Mouse (Mus musculus) forebrain, embryonic 15.5 days (tissue): ENCODE measurements at regions not wholly inside any gene's neighbourhood (a gene's known extent, or its start where the extent isn't known, plus 50 kb on each side); places are given as distances from the start of the nearest gene placed in this dataset.
A peak's percentile ranks its signal among the peaks of the same experiment; 100 is the strongest.
"Not testable (repeated sequence)": the region's sequence is repeated elsewhere in the genome, so short reads cannot be mapped to it uniquely, and the experiment has no call there.

ENCODE experiments used
- ATAC-seq: fragments of 200-750 bp; cut with Nextera tagmentation; replicated peaks from 2 replicates; pipeline ENCODE4 v1.8.0; 2017; ENCODE audit warnings: mild to moderate bottlenecking, moderate TSS enrichment, moderate library complexity
- H3K27ac ChIP-seq: fragments of 300-500 bp; sonication (generic); replicated peaks from 2 replicates; pipeline ENCODE4 v1.5.1; 2015; ENCODE audit warnings: mild to moderate bottlenecking, inconsistent platforms
- H3K27me3 ChIP-seq: fragments of 300-500 bp; sonication (generic); 2 replicates; pipeline ENCODE4 v1.6.1; 2015; ENCODE audit warnings: inconsistent platforms
- H3K36me3 ChIP-seq: fragments of 300-500 bp; sonication (generic); 2 replicates; pipeline ENCODE4 v1.6.1; 2015; ENCODE audit warnings: mild to moderate bottlenecking, inconsistent platforms
- H3K4me1 ChIP-seq: fragments of 300-500 bp; sonication (generic); 2 replicates; pipeline ENCODE4 v1.6.1; 2015; ENCODE audit warnings: inconsistent platforms
- H3K4me2 ChIP-seq: fragments of 300-500 bp; sonication (generic); replicated peaks from 2 replicates; pipeline ENCODE4 v1.6.1; 2015; ENCODE audit warnings: mild to moderate bottlenecking, inconsistent platforms
- H3K4me3 ChIP-seq: fragments of 300-500 bp; sonication (generic); 2 replicates; pipeline ENCODE4 v1.5.1; 2015; ENCODE audit warnings: mild to moderate bottlenecking, inconsistent platforms
- H3K9ac ChIP-seq: fragments of 300-500 bp; sonication (generic); replicated peaks from 2 replicates; pipeline ENCODE4 v1.6.1; 2015; ENCODE audit warnings: mild to moderate bottlenecking, inconsistent platforms
- H3K9me3 ChIP-seq: fragments of 300-500 bp; sonication (generic); 2 replicates; pipeline ENCODE4 v1.6.1; 2016; ENCODE audit warnings: inconsistent platforms
- WGBS: fragments of 180-500 bp; shearing (Covaris S2); methylation state at CpG from one replicate; pipeline ENCODE4 v1.1.7; 2015; ENCODE audit warnings: mixed read lengths; 5-methylcytosine and 5-hydroxymethylcytosine counted together

- H3K9ac ChIP-seq = no peak overlapping the region
- no peaks in the 10 kb centered on the region for H3K4me1 ChIP-seq
- H3K4me3 ChIP-seq = no peak overlapping the region
- no peaks in the 10 kb centered on the region for H3K36me3 ChIP-seq
- no peak overlapping the region for H3K4me2 ChIP-seq
- H3K27me3 ChIP-seq = no peaks in the 10 kb centered on the region
- H3K9me3 ChIP-seq = no peaks in the 10 kb centered on the region
- H3K27ac ChIP-seq = no peak overlapping the region
- ATAC-seq = no peak
These were observed 165.4 kb upstream of the Tbl1xr1 start for GRCm38 (mm10) chr3:21911071-21911470.

DNA sequence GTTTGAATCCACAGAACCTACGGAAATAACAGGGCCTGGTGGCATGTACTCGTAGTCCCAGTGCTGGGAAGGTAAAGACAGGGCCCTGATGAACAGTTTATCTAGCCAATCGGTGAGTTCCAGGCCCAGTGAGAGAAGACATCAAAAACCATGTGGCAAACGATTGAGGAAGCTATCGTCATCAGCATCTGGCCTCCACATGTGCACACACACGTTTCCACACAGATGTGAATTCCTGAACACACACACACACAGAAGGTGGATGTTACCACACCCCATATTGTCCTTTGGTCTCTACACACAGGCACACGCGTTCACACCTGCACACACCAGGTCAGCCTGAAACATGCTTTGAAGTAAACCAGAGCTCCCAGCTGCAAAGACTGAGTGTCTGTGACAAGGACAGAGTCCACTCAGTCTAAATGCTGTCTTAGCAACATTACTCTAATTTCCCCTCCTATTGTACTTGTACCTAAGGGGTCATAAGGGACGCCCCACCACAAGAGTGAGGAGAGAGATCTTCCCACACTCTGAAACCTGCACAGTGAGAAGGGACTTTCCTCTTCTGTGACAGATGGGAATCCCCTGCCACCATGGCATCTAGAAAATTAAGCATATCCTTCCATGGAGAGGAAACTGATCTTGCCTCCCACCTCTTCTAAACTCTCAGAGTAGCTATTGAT lies 159.1 kb upstream of the Tbl1xr1 start:
- Histone ChIP-seq H3K4me1 (no peaks in the 10 kb centered on the region), H3K36me3 (no peaks in the 10 kb centered on the region), H3K4me2 (no peak overlapping the region), H3K27me3 (no peaks in the 10 kb centered on the region), H3K4me3 (no peak overlapping the region), H3K27ac (no peak overlapping the region), H3K9me3 (no peaks in the 10 kb centered on the region), H3K9ac (no peak overlapping the region)
- ATAC-seq = no peak
- 93% methylated on average over 9 of the region's 9 CpGs for WGBS

DNA sequence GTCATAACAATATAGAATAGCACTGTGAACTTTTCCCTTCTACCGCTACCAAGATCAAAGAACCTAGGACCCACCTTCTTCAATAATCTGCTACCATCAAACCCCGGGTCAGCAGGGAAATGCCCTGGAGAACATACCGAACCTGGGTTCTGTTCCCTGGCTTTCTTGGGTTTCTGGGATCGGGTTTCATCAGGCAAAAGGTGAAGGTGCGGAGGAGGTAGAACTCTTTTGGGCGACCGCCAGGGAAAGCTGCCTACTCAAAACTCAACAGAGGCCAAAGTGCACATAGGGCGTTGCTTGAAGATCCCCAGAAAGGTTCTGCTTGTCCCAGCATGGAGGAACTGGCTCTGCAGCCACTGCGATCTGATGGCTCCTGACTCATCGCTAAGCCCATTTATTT lies 158.0 kb upstream of the Tbl1xr1 start:
- ATAC-seq = no peak
- H3K9me3 ChIP-seq = no peaks in the 10 kb centered on the region
- no peak overlapping the region for H3K27ac ChIP-seq
- no peaks in the 10 kb centered on the region for H3K4me1 ChIP-seq
- 90% methylated on average over 10 of the region's 10 CpGs for WGBS
- H3K9ac ChIP-seq = no peak overlapping the region
- H3K36me3 ChIP-seq = no peaks in the 10 kb centered on the region
- H3K27me3 ChIP-seq = no peaks in the 10 kb centered on the region
- H3K4me2 ChIP-seq = no peak overlapping the region
- no peak overlapping the region for H3K4me3 ChIP-seq

DNA sequence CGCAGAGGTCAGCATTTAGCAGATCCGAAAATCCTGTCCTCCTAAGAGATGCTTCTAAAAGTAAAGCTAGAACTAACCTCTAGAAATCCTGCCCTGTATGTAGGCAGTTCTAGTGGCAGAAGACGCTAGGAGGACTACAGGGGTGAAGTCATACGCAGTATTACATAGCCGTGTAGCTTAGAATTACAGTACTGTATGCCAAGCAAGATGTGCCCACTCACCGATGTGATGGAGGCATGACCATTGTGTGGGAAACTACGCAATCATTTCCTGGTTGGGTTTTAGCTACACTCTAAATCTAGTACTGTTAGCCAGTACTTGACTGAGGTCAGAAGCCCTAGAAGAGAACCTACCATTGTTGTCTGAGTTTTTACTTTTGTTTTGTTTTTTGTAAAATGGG lies 156.5 kb upstream of the Tbl1xr1 start:
- Histone ChIP-seq H3K4me2 (no peak overlapping the region), H3K36me3 (no peaks in the 10 kb centered on the region), H3K9me3 (no peaks in the 10 kb centered on the region), H3K4me1 (no peaks in the 10 kb centered on the region), H3K27me3 (no peaks in the 10 kb centered on the region), H3K9ac (no peak overlapping the region), H3K27ac (no peak overlapping the region), H3K4me3 (no peak overlapping the region)
- ATAC-seq = no peak
- WGBS = 97% methylated on average over 7 of the region's 7 CpGs

DNA sequence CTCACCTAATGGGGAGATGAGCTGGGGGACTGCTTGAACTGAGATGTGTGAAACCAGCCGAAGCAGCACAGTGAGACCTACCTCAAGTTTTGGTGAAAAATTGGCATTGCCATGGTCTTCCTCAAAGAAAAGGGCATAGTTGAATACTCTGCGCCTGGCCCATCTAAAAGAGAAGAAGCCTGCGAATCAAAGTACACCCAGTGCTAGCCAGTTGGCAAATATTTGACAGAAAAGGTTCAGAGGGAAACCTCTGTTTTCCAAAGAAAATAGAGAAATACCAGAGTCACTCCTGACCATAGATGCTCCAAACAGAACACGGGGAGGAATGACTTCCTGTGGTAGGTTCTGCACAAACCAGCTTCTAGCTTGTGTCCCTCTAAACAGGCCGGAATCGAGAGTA lies 144.5 kb upstream of the Tbl1xr1 start:
- Histone ChIP-seq H3K4me2 (no peak overlapping the region), H3K9ac (no peak overlapping the region)
- WGBS = 93% methylated on average over 6 of the region's 6 CpGs

GRCm38 (mm10) chr3:21932696-21933095 lies 143.8 kb upstream of the Tbl1xr1 start:
- H3K36me3 ChIP-seq, H3K4me2 ChIP-seq, ATAC-seq, H3K9me3 ChIP-seq, H3K4me3 ChIP-seq, H3K27me3 ChIP-seq, H3K9ac ChIP-seq, H3K27ac ChIP-seq: not testable (repeated sequence)
- peaks cover 38% of the 10 kb centered on the region for H3K4me1 ChIP-seq
- 87% methylated on average over 8 of the region's 8 CpGs for WGBS

More for the DNA sequence above, 144.5 kb upstream of the Tbl1xr1 start:
- H3K27me3 ChIP-seq = no peaks in the 10 kb centered on the region
- H3K9me3 ChIP-seq = no peaks in the 10 kb centered on the region
- peaks cover 31% of the 10 kb centered on the region for H3K4me1 ChIP-seq
- no peak for ATAC-seq
- no peaks in the 10 kb centered on the region for H3K36me3 ChIP-seq
- H3K4me3 ChIP-seq = no peak overlapping the region
- H3K27ac ChIP-seq = no peak overlapping the region

DNA sequence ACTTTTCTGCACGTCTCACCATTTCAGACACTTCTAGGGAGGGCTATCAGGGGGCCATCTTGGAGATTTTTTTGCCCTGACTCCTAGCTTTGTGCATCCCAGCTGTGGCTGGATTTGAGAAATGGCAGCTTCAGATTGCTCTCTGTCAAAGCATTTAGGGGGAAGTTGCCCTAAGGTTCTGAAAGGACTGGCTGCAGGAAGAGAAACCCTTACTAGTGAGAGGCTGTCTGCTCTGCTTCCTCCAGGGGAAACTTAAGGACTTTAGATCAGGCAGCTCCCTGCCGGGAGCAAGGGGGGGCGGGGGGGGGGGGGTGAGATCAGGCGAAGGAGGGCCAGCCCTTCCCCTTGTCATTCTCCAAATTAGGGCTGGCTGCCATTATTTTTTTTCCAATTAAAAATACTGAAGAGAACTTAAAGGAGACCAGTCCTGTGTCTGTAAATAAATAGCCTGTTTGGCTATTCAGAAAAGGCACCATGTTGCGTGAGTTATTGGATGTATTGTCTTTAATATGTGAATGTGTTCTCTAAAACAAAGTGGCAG lies 141.7 kb upstream of the Tbl1xr1 start:
- peak overlapping the region; percentile 40; the same call in 1 of the 2 replicates for H3K4me3 ChIP-seq
- no peak overlapping the region for H3K9ac ChIP-seq
- peak; percentile 6; the same call in 1 of the 2 replicates for ATAC-seq
- 7% methylated on average over 5 of the region's 5 CpGs for WGBS
- peak overlapping the region; percentile 52 for H3K4me2 ChIP-seq
- H3K27me3 ChIP-seq = no peaks in the 10 kb centered on the region
- H3K36me3 ChIP-seq = no peaks in the 10 kb centered on the region
- no peaks in the 10 kb centered on the region for H3K9me3 ChIP-seq
- peak overlapping the region; percentile 96 for H3K27ac ChIP-seq
- H3K4me1 ChIP-seq = peaks cover 47% of the 10 kb centered on the region

DNA sequence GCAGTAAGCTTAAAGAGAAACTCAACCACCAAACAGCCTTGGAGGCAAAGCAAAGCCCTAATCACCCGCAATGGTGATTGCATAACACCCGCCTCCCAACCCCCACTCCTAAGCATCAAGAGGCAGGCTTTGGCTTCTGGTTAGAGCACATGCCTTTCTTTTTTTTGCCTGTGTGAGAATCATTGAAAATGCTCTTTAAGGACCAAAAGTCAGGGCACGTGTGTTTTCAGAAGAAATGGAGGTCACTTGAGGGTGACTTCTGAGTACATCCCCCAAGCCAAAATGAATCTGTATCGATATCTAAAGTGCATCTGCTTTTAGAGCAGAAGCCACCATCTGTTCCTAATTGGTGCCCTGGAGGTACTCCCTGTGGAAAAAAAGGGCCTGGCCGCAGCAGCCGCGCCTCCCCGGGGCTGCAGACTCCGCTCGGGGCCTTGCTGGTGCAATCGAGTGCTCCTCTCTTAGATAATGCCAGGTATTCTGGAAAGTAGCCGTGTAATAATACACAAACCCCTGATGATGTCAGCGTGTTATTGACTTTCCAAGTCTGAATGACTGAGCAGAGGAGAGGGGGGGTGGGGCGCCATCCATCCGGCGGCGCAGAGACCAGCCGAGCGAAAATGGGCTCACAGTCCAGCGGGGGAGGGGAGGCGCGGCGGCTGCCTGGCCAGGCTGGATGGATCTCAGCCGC lies 140.7 kb upstream of the Tbl1xr1 start:
- Histone ChIP-seq H3K9me3 (no peaks in the 10 kb centered on the region), H3K9ac (peak overlapping the region; percentile 30), H3K27me3 (no peaks in the 10 kb centered on the region), H3K36me3 (no peaks in the 10 kb centered on the region), H3K4me3 (peak overlapping the region; percentile 40), H3K4me1 (peaks cover 47% of the 10 kb centered on the region), H3K27ac (peak overlapping the region; percentile 96), H3K4me2 (peak overlapping the region; percentile 52)
- under 1% methylated on average over 24 of the region's 24 CpGs for whole genome bisulfite sequencing
- ATAC-seq = peak; percentile 94

DNA sequence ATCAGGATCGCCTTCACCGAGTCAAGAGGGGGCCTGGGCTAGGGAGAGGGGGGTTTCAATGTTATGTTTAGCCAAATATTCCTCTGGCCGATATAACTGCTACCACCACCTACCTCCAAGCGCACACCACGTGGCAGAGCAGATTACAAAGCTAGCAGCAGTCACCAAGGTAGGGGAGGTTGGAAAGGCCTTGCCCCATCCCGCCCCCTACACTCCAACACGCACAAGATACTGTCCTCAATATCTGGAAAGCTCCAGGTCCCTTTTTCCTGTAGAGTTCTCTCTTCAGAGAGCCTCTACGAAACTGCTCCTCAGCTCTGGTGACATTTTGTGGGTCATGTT lies 140.2 kb upstream of the Tbl1xr1 start:
- no peak for ATAC-seq
- no peaks in the 10 kb centered on the region for H3K27me3 ChIP-seq
- H3K27ac ChIP-seq = peak overlapping the region; percentile 96
- H3K9me3 ChIP-seq = no peaks in the 10 kb centered on the region
- no peaks in the 10 kb centered on the region for H3K36me3 ChIP-seq
- WGBS = 4% methylated on average over 8 of the region's 8 CpGs
- peak overlapping the region; percentile 40 for H3K4me3 ChIP-seq
- peak overlapping the region; percentile 52 for H3K4me2 ChIP-seq
- peaks cover 45% of the 10 kb centered on the region for H3K4me1 ChIP-seq
- peak overlapping the region; percentile 20; the same call in 1 of the 2 replicates for H3K9ac ChIP-seq

- peak; percentile 14 for ATAC-seq
These were observed 139.8 kb upstream of the Tbl1xr1 start for GRCm38 (mm10) chr3:21936616-21937015.

GRCm38 (mm10) chr3:21937281-21938035 lies 139.0 kb upstream of the Tbl1xr1 start:
- H3K9ac ChIP-seq = no peak overlapping the region
- H3K36me3 ChIP-seq = no peaks in the 10 kb centered on the region
- H3K4me3 ChIP-seq = no peak overlapping the region
- peak overlapping the region; percentile 52 for H3K27ac ChIP-seq
- H3K9me3 ChIP-seq = no peaks in the 10 kb centered on the region
- 43% methylated on average over 7 of the region's 7 CpGs for WGBS
- no peak overlapping the region for H3K4me2 ChIP-seq
- H3K27me3 ChIP-seq = no peaks in the 10 kb centered on the region
- H3K4me1 ChIP-seq = peaks cover 43% of the 10 kb centered on the region
- ATAC-seq = no peak

More at GRCm38 (mm10) chr3:21936616-21937015, 139.8 kb upstream of the Tbl1xr1 start:
- peak overlapping the region; percentile 96 for H3K27ac ChIP-seq
- 13% methylated on average over 8 of the region's 8 CpGs for WGBS
- H3K9ac ChIP-seq = no peak overlapping the region
- peak overlapping the region; percentile 52; the same call in 1 of the 2 replicates for H3K4me2 ChIP-seq
- no peaks in the 10 kb centered on the region for H3K9me3 ChIP-seq
- no peak overlapping the region for H3K4me3 ChIP-seq
- H3K4me1 ChIP-seq = peaks cover 43% of the 10 kb centered on the region
- H3K36me3 ChIP-seq = no peaks in the 10 kb centered on the region
- no peaks in the 10 kb centered on the region for H3K27me3 ChIP-seq
